Mouse (Mus musculus) forebrain, postnatal 0 days (tissue): ENCODE measurements around the gene A1cf. TPM values are rescaled to one million over a fixed set of nuclear protein-coding genes. Genes with fewer than 3 reads are reported as not detected.

Experiments
- ATAC-seq: fragments of 200-750 bp; cut with Nextera tagmentation; 2 replicates; pipeline ENCODE4 v1.8.0; 2017; ENCODE audit warnings: mild to moderate bottlenecking, moderate library complexity
- DNase-seq: peaks from one replicate; pipeline ENCODE4 v3.0.0-alpha.2; 2015
- H3K27ac ChIP-seq: fragments of 300-500 bp; sonication (generic); 2 replicates; pipeline ENCODE4 v1.5.1; 2014; ENCODE audit warnings: low read depth, mild to moderate bottlenecking, antibody characterized with exemption, low read length, moderate library complexity, mixed read lengths
- H3K27me3 ChIP-seq: fragments of 300-500 bp; sonication (generic); 2 replicates; pipeline ENCODE4 v1.6.1; 2014; ENCODE audit warnings: mild to moderate bottlenecking, low read length, mixed read lengths; ENCODE audit not compliant: insufficient read depth
- H3K36me3 ChIP-seq: fragments of 300-500 bp; sonication (generic); 2 replicates; pipeline ENCODE4 v1.6.1; 2014; ENCODE audit warnings: mild to moderate bottlenecking, moderate library complexity; ENCODE audit not compliant: insufficient read depth
- H3K4me1 ChIP-seq: fragments of 300-500 bp; sonication (generic); 2 replicates; pipeline ENCODE4 v1.6.1; 2014; ENCODE audit warnings: antibody characterized with exemption; ENCODE audit not compliant: insufficient read depth
- H3K4me2 ChIP-seq: fragments of 300-500 bp; sonication (generic); 2 replicates; pipeline ENCODE4 v1.6.1; 2014; ENCODE audit warnings: low read depth, mild to moderate bottlenecking, moderate library complexity
- H3K4me3 ChIP-seq: fragments of 300-500 bp; sonication (generic); 2 replicates; pipeline ENCODE4 v1.5.1; 2014; ENCODE audit warnings: low read depth, low read length, mixed read lengths
- H3K9ac ChIP-seq: fragments of 300-500 bp; sonication (generic); 2 replicates; pipeline ENCODE4 v1.6.1; 2014; ENCODE audit warnings: mild to moderate bottlenecking
- H3K9me3 ChIP-seq: fragments of 300-500 bp; sonication (generic); 2 replicates; pipeline ENCODE4 v1.6.1; 2016; ENCODE audit warnings: low read length
- CTCF ChIP-seq: sonication (generic); IDR thresholded peaks from 2 replicates; pipeline ENCODE4 v1.5.1; 2016; ENCODE audit warnings: antibody characterized with exemption, control low read depth, low read depth
- WGBS: fragments of 180-500 bp; shearing (Covaris S2); extraction: QIAGEN DNeasy Blood & Tissue Kit; methylation state at CpG from one replicate; pipeline ENCODE4 v1.1.7; 2014; 5-methylcytosine and 5-hydroxymethylcytosine counted together
- polyA plus RNA-seq: library from polyadenylated mRNA; unstranded; fragments of >200 nt; fragmentation: Nextera tagmentation; extraction: Ambion mirVana; gene quantifications from 2 replicates; pipeline ENCODE4 v1.2.1, GENCODE M21; 2015
- total RNA-seq: library from RNA; depleted of rRNA; stranded (reverse); fragments of >200 nt; gene quantifications from 2 replicates; pipeline ENCODE4 v1.2.3, GENCODE M21; 2014

Gene A1cf
- total and polyA plus RNA-seq, 2 experiments from 2014 or later, result not detected

DNA sequence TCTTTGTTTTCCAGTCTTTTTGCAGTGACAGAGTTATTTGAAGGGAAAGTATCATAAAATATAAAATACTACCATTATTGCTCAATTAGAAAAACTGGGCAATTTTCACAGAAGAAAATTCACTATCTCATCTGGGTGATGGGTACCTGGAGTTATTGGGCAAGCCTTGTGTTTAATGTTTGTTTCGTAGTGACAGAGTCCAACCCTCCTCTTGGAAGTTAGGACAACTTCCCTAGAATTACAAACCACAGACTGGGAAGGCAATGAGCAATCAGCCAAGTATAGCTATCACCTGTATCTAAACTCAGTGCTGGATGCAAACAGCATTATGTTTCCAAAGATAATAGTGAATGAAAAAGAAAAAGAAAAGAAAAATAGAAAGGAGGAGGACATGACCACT, 28.1 kb downstream of the A1cf start:
- no peak for TF ChIP-seq CTCF
- no peaks in the 10 kb centered on the region for H3K4me1 ChIP-seq
- H3K9me3 ChIP-seq, result no peaks in the 10 kb centered on the region
- no peaks in the 10 kb centered on the region for H3K36me3 ChIP-seq
- DNase-seq (no peak), ATAC-seq (no peak)
- H3K27ac ChIP-seq, result no peak overlapping the region
- no peak overlapping the region for H3K9ac ChIP-seq
- 86% methylated on average over 1 of the region's 1 CpGs for WGBS
- H3K4me2 ChIP-seq, result no peak overlapping the region
- no peaks in the 10 kb centered on the region for H3K27me3 ChIP-seq
- H3K4me3 ChIP-seq, result no peak overlapping the region

DNA sequence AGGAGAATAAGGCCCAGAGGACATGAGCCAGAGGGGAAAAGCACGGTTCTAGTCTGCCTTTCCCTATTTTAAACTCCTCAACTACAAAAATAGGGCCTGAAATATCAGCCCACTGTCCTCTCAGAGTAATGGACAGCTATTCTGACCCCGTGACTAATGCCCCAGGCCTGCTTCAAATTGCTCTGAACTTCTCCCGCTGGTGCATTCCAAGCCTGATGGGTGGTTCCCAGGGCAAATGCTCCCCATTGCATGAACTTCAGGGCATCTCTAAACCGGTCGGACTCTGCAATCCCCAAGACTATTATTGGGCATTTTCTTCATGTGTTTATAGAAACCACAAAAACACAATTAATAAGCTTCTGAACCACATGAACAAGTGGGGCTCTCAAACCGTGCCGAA, 37.1 kb downstream of the A1cf start:
- 70% methylated on average over 7 of the region's 7 CpGs for WGBS
- H3K9ac ChIP-seq, result no peak overlapping the region
- H3K4me2 ChIP-seq, result no peak overlapping the region
- H3K4me3 ChIP-seq, result no peak overlapping the region
- no peaks in the 10 kb centered on the region for H3K9me3 ChIP-seq
- H3K27ac ChIP-seq, result no peak overlapping the region
- H3K36me3 ChIP-seq, result no peaks in the 10 kb centered on the region
- ATAC-seq (no peak), DNase-seq (no peak)
- H3K27me3 ChIP-seq, result no peaks in the 10 kb centered on the region
- H3K4me1 ChIP-seq, result no peaks in the 10 kb centered on the region
- no peak for TF ChIP-seq CTCF

DNA sequence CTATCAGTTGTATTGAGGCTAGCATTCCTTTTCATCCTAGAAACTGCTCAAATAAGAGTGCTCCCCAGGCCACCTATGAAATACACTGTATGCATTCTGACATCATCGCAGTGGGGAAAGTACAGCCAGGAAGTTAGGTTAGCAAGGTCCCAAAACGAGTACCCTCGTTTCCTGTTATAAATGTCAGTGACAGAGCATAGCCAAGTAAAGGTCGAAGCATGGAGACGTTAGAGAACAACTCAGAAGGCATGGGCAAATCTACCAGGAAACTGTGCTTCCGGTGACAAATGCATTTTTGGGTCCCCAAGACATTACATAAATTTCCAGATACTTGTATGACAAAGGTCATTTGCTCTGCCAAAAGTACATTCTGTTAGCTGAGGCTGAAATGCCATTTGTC, 41.9 kb downstream of the A1cf start:
- no peak overlapping the region for H3K4me3 ChIP-seq
- no peak for DNase-seq
- 79% methylated on average over 6 of the region's 6 CpGs for WGBS
- no peak overlapping the region for H3K9ac ChIP-seq
- H3K9me3 ChIP-seq, result no peaks in the 10 kb centered on the region
- no peaks in the 10 kb centered on the region for H3K4me1 ChIP-seq
- no peak for ATAC-seq
- H3K4me2 ChIP-seq, result no peak overlapping the region
- no peak for TF ChIP-seq CTCF
- H3K27ac ChIP-seq, result no peak overlapping the region
- H3K27me3 ChIP-seq, result no peaks in the 10 kb centered on the region
- no peaks in the 10 kb centered on the region for H3K36me3 ChIP-seq

- no peak overlapping the region for H3K27ac ChIP-seq
- no peak for TF ChIP-seq CTCF
- no peaks in the 10 kb centered on the region for H3K9me3 ChIP-seq
- no peak overlapping the region for H3K9ac ChIP-seq
- no peak for DNase-seq
- 93% methylated on average over 4 of the region's 4 CpGs for WGBS
- no peak for ATAC-seq
- no peaks in the 10 kb centered on the region for H3K36me3 ChIP-seq
- no peaks in the 10 kb centered on the region for H3K4me1 ChIP-seq
- no peak overlapping the region for H3K4me3 ChIP-seq
- H3K4me2 ChIP-seq, result no peak overlapping the region
- no peaks in the 10 kb centered on the region for H3K27me3 ChIP-seq
These were observed 45.4 kb downstream of the A1cf start for GRCm38 (mm10) chr19:31913946-31914345.

- H3K27me3 ChIP-seq, result no peaks in the 10 kb centered on the region
- 96% methylated on average over 4 of the region's 4 CpGs for WGBS
- ATAC-seq, result no peak
These were observed 51.8 kb downstream of the A1cf start for GRCm38 (mm10) chr19:31920357-31920756.

DNA sequence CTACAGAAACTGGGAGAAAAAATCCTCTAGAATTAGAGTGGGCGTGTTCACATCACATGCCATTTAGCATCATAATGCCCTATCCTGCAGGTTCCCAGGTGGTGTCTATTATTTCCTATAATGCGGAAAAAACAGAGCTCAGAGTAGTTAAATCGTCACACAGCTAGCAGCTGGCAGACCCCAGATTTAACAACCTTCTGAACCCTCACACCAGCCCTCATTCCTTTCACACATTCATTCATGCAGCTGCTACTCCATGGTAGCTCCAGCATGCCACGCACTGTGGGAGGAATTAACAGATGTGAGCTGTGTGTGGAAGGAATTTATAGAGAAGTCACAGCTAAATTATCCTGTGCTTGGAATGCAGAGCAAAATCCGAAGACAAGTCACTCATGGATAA, 53.3 kb downstream of the A1cf start:
- Histone ChIP-seq H3K36me3 (no peaks in the 10 kb centered on the region), H3K9ac (no peak overlapping the region), H3K27me3 (no peaks in the 10 kb centered on the region), H3K4me3 (no peak overlapping the region), H3K4me2 (no peak overlapping the region), H3K4me1 (no peaks in the 10 kb centered on the region), H3K27ac (no peak overlapping the region), H3K9me3 (no peaks in the 10 kb centered on the region)
- 47% methylated on average over 5 of the region's 5 CpGs for WGBS
- ATAC-seq (peak; percentile 56; the same call in 1 of the 2 replicates), DNase-seq (peak; percentile 3)
- no peak for TF ChIP-seq CTCF

More at GRCm38 (mm10) chr19:31920357-31920756, 51.8 kb downstream of the A1cf start:
- H3K27ac ChIP-seq, result no peak overlapping the region
- DNase-seq, result no peak
- H3K9me3 ChIP-seq, result no peaks in the 10 kb centered on the region
- no peak overlapping the region for H3K4me2 ChIP-seq
- H3K36me3 ChIP-seq, result no peaks in the 10 kb centered on the region
- no peaks in the 10 kb centered on the region for H3K4me1 ChIP-seq
- no peak overlapping the region for H3K9ac ChIP-seq
- H3K4me3 ChIP-seq, result no peak overlapping the region
- no peak for TF ChIP-seq CTCF

DNA sequence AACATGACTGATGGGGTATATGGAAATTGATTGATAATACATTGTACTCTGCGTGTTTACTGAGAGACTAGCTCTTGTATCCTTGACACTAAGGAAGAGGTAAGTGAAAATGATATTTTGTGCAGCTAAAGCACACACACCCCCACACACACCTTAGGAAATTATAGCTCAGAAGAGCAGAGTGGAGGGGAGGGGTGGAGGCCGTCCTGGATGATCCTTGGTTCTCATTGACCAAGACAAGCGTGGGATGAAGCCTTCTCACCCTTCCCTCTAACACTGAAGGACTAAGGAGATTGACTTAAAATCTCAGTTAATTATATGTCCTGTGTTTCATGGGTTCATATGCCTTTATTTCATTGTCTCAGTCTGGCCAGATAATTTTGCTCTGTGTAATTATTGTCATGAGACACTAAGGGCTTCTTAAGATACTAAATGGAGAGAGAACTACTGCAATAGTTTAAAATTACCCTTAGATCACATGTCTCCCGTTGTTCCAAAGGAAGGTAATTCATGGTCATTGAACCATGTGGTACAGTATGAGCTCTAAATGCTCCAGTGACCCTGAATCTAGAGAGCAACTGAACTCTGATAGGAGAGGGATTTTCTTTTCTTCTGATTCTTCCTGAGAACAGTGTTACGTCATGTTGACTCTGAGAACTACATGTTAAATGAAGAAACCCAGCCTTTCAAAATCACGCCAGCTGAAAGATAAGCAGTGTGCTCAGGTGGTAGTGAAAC, 55.2 kb downstream of the A1cf start:
- no peak for TF ChIP-seq CTCF
- DNase-seq (no peak), ATAC-seq (no peak)
- no peaks in the 10 kb centered on the region for H3K27me3 ChIP-seq
- H3K4me1 ChIP-seq, result no peaks in the 10 kb centered on the region
- H3K9me3 ChIP-seq, result no peaks in the 10 kb centered on the region
- H3K27ac ChIP-seq, result no peak overlapping the region
- H3K9ac ChIP-seq, result no peak overlapping the region
- 77% methylated on average over 6 of the region's 6 CpGs for WGBS
- no peaks in the 10 kb centered on the region for H3K36me3 ChIP-seq
- no peak overlapping the region for H3K4me2 ChIP-seq
- no peak overlapping the region for H3K4me3 ChIP-seq
